Mouse (Mus musculus): ENCODE data around the gene Vmn2r43.

Gene Vmn2r43

GRCm38 (mm10) chr7:8260499-8260898 lies at the start of gene Vmn2r43:
TSS of gene Vmn2r43 (minus strand) at chr7:8260599.
- in situ Hi-C loops (cut with MboI, MseI) = loop anchor here in 1 of 2 experiments (25.0 kb wide), 1 partner anchor 1802 kb away; the partner anchor contains the start of gene Vmn2r50

GRCm38 (mm10) chr7:8200220-8200619 lies 60.2 kb downstream of the Vmn2r43 start, which contains the start of gene Vmn2r42:
TSS of gene Vmn2r42 (minus strand) at chr7:8200320.
- in situ Hi-C loops (cut with MboI, MseI) = loop anchor here (5.0 to 10.0 kb wide), 2 partner anchors 715 to 718 kb away; partner anchors contain the start of gene Vmn2r32 (in 2 of the 2)
